In the genomic region with DNA sequence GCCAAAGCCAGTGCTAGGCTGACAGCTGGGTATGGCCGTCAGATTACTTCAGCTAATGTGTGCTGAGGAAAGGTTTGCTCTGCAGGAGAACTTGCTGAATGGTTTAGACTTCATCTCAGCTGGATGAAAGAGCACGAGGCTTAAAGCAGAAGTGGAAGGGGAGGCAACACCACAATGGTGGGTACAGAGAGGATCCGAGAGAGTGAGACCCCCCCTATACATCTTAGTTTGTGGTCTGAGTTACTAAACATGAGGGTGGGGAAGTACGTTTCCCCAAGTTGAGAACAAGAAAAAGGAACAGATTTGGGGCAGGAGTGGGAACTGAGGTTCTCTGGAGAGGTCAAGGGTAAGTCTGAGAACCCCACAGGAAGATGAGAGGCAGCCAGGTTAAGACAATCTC, we compare ENCODE assay signal across 16 mouse cellular contexts. TPM values are rescaled to one million over a fixed set of nuclear protein-coding genes. Genes with fewer than 3 reads are reported as not detected.
"Had no signal": no experiment of that assay in that cellular context is flagged by ENCODE, and none has a peak within 500 bp of the region (broad histone marks: within the 10 kb centered on the region; RNA-seq: fewer than 3 reads in every experiment).

No protein-coding gene starts in this region.

- ATAC-seq: liver, postnatal 0 days; lung, postnatal 0 days; midbrain, embryonic 16.5 days had no signal

- DNase-seq: liver, postnatal 0 days; lung, adult 2 months; lung, postnatal 14 days; lung, postnatal 36 days; midbrain, embryonic 14.5 days; right cerebral cortex, postnatal 14 days; thymus, adult 2 months; thymus, postnatal 25 days had no signal

RNA-seq across cellular contexts. Expression of gene Mucl3, which starts 48.9 kb away (rescaled TPM):
- total RNA-seq: neutrophil, adult 5-6 weeks had no signal
- polyA plus RNA-seq: liver, postnatal 0 days; macrophage; midbrain, embryonic 12.5 days; midbrain, embryonic 14.5 days; neural tube, embryonic 12.5 days; neural tube, embryonic 14.5 days; spleen, adult 2 months had no signal
